In the genomic region with DNA sequence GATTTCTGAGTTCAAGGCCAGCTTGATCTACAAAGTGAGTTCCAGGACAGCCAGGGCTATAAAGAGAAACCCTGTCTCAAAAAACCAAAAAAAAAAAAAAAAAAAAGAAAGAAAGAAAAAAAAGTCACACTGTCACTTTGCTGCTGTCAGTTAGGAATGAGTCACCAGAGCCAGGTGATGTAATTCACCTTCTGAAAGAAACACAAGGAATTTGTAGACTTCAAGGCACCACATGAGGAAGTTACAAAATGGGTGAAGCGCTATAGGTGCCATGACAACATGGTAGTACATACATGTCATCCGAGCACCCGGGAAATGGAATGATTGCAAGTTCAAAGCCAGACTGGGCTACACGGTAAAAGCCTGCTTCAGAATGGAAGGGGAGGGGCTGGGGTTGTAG, we compare ENCODE assay signal across 23 mouse cellular contexts. TPM values are rescaled to one million over a fixed set of nuclear protein-coding genes. Genes with fewer than 3 reads are reported as not detected.
"Had no signal": no experiment of that assay in that cellular context is flagged by ENCODE, and none has a peak within 500 bp of the region (broad histone marks: within the 10 kb centered on the region; RNA-seq: fewer than 3 reads in every experiment).

No protein-coding gene starts in this region.

- DNase-seq: gastrocnemius, adult 2 months; gastrocnemius, postnatal 10 days; gastrocnemius, postnatal 25 days; heart, adult 11 months; heart, postnatal 10 days; heart, postnatal 4 days; kidney, adult 11 months; kidney, adult 2 months; kidney, adult 9 months; kidney, postnatal 14 days; kidney, postnatal 36 days; layer of hippocampus, adult 9-11 months; layer of hippocampus, postnatal 36 days; liver had no signal

- ATAC-seq: hindbrain, embryonic 16.5 days; inflammation-experienced regulatory T-cells, adult 6 months; intestine, embryonic 15.5 days had no signal

RNA-seq across cellular contexts. Expression of gene Sftpb, which starts 54.4 kb away (rescaled TPM):
- total RNA-seq: gastrocnemius, adult 2 months; gastrocnemius, postnatal 10 days; gastrocnemius, postnatal 25 days; heart, postnatal 10 days; heart, postnatal 4 days; layer of hippocampus, adult 18-20 months; layer of hippocampus, adult 8-10 months; layer of hippocampus, postnatal 14 days; layer of hippocampus, postnatal 36 days; left cerebral cortex, adult 2 months; left cerebral cortex, postnatal 14 days; left cerebral cortex, postnatal 36 days had no signal
